Mouse (Mus musculus): ENCODE measurements around the gene Psmb8.

DNA sequence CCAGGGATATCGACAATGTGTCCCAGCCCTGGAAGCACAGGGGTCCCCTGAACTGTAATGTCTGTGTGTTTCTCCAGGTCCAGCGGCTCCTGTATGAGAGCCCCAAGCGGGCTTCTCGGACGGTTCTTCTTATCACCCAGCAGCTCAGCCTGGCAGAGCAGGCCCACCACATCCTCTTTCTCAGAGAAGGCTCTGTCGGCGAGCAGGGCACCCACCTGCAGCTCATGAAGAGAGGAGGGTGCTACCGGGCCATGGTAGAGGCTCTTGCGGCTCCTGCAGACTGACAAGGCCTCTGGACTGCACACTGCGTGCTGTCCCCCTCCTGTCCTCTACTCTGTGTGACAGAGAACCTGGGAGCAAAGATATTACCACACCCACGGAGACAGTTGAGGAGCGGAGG is 1.0 kb upstream of the Psmb8 start:
- TF ChIP-seq POLR2A (IDR thresholded peaks at IDR 0.05; ENCODE audit: insufficient read length, low read depth) (no peak), POLR2AphosphoS2 (IDR thresholded peaks at IDR 0.05; ENCODE audit: insufficient read length, low read depth) (no peak), USF1 (IDR thresholded peaks at IDR 0.05; ENCODE audit: low read depth) (no peak), MAX (IDR thresholded peaks at IDR 0.05; ENCODE audit: low read depth) (no peak), TCF12 (IDR thresholded peaks at IDR 0.05; ENCODE audit: insufficient read depth, poor library complexity, severe bottlenecking) (no peak)
